Mouse (Mus musculus) forebrain, embryonic 13.5 days (tissue): ENCODE measurements around the gene D10Jhu81e. TPM values are rescaled to one million over a fixed set of nuclear protein-coding genes. Genes with fewer than 3 reads are reported as not detected.

Experiments used
- ATAC-seq: fragments of 200-750 bp; cut with Nextera tagmentation; 2 replicates; pipeline ENCODE4 v1.8.0; 2017
- H3K27ac ChIP-seq: fragments of 300-500 bp; sonication (generic); 2 replicates; pipeline ENCODE4 v1.5.1; 2015; ENCODE audit warnings: inconsistent platforms, mild to moderate bottlenecking, moderate library complexity
- H3K27me3 ChIP-seq: fragments of 300-500 bp; sonication (generic); 2 replicates; pipeline ENCODE4 v1.6.1; 2015; ENCODE audit warnings: mild to moderate bottlenecking, inconsistent platforms
- H3K36me3 ChIP-seq: fragments of 300-500 bp; sonication (generic); 2 replicates; pipeline ENCODE4 v1.6.1; 2015; ENCODE audit warnings: mild to moderate bottlenecking, inconsistent platforms; ENCODE audit not compliant: poor library complexity, severe bottlenecking
- H3K4me1 ChIP-seq: fragments of 300-500 bp; sonication (generic); 2 replicates; pipeline ENCODE4 v1.6.1; 2015; ENCODE audit warnings: inconsistent platforms
- H3K4me2 ChIP-seq: fragments of 300-500 bp; sonication (generic); 2 replicates; pipeline ENCODE4 v1.6.1; 2015; ENCODE audit warnings: inconsistent platforms, mild to moderate bottlenecking, moderate library complexity
- H3K4me3 ChIP-seq: fragments of 300-500 bp; sonication (generic); 2 replicates; pipeline ENCODE4 v1.5.1; 2015; ENCODE audit warnings: mild to moderate bottlenecking, inconsistent platforms
- H3K9ac ChIP-seq: fragments of 300-500 bp; sonication (generic); 2 replicates; pipeline ENCODE4 v1.6.1; 2015; ENCODE audit warnings: mild to moderate bottlenecking, inconsistent platforms
- H3K9me3 ChIP-seq: fragments of 300-500 bp; sonication (generic); replicated peaks from 2 replicates; pipeline ENCODE4 v1.6.1; 2016; ENCODE audit warnings: inconsistent platforms
- WGBS: fragments of 180-500 bp; shearing (Covaris S2); methylation state at CpG from one replicate; pipeline ENCODE4 v1.1.7; 2015; 5-methylcytosine and 5-hydroxymethylcytosine counted together
- polyA plus RNA-seq: library from polyadenylated mRNA; unstranded; fragments of >200 nt; fragmentation: Nextera tagmentation; extraction: Ambion mirVana; gene quantifications from 2 replicates; pipeline ENCODE4 v1.2.1, GENCODE M21; 2015

D10Jhu81e gene
- polyA plus RNA-seq, 1 experiment from 2014 or later = 18.9 TPM

GRCm38 (mm10) chr10:78139572-78140250 lies 29.9 kb downstream of the D10Jhu81e start:
- Histone ChIP-seq H3K4me2 (no peak overlapping the region), H3K9ac (no peak overlapping the region), H3K4me1 (peaks cover 10% of the 10 kb centered on the region), H3K4me3 (no peak overlapping the region), H3K27ac (no peak overlapping the region), H3K36me3 (no peaks in the 10 kb centered on the region), H3K9me3 (no peaks in the 10 kb centered on the region), H3K27me3 (no peaks in the 10 kb centered on the region)
- ATAC-seq = no peak
- 81% methylated on average over 11 of the region's 11 CpGs for WGBS

GRCm38 (mm10) chr10:78138812-78139523 lies 30.6 kb downstream of the D10Jhu81e start:
- H3K4me3 ChIP-seq = no peak overlapping the region
- no peak overlapping the region for H3K27ac ChIP-seq
- no peaks in the 10 kb centered on the region for H3K9me3 ChIP-seq
- H3K9ac ChIP-seq = no peak overlapping the region
- ATAC-seq = no peak
- H3K27me3 ChIP-seq = no peaks in the 10 kb centered on the region
- no peak overlapping the region for H3K4me2 ChIP-seq
- no peaks in the 10 kb centered on the region for H3K36me3 ChIP-seq
- peaks cover 10% of the 10 kb centered on the region for H3K4me1 ChIP-seq
- 71% methylated on average over 14 of the region's 14 CpGs for WGBS

- H3K36me3 ChIP-seq = no peaks in the 10 kb centered on the region
- H3K4me3 ChIP-seq = no peak overlapping the region
- ATAC-seq = no peak
- H3K27ac ChIP-seq = no peak overlapping the region
- H3K27me3 ChIP-seq = no peaks in the 10 kb centered on the region
- H3K4me2 ChIP-seq = no peak overlapping the region
- no peaks in the 10 kb centered on the region for H3K9me3 ChIP-seq
- no peak overlapping the region for H3K9ac ChIP-seq
- peaks cover 10% of the 10 kb centered on the region for H3K4me1 ChIP-seq
- WGBS = 94% methylated on average over 3 of the region's 3 CpGs
These were observed 32.4 kb downstream of the D10Jhu81e start for GRCm38 (mm10) chr10:78137191-78137590.

GRCm38 (mm10) chr10:78135947-78136346 lies 33.6 kb downstream of the D10Jhu81e start:
- H3K4me1 ChIP-seq = peaks cover 10% of the 10 kb centered on the region
- no peak overlapping the region for H3K4me3 ChIP-seq
- H3K4me2 ChIP-seq = no peak overlapping the region
- H3K27ac ChIP-seq = no peak overlapping the region
- 78% methylated on average over 5 of the region's 5 CpGs for WGBS
- H3K9me3 ChIP-seq = no peaks in the 10 kb centered on the region
- ATAC-seq = no peak
- no peaks in the 10 kb centered on the region for H3K36me3 ChIP-seq
- no peak overlapping the region for H3K9ac ChIP-seq
- H3K27me3 ChIP-seq = no peaks in the 10 kb centered on the region

- Histone ChIP-seq H3K4me2 (peak overlapping the region; percentile 46), H3K4me3 (no peak overlapping the region), H3K4me1 (peaks cover 10% of the 10 kb centered on the region), H3K9me3 (no peaks in the 10 kb centered on the region), H3K27me3 (no peaks in the 10 kb centered on the region), H3K27ac (no peak overlapping the region), H3K36me3 (no peaks in the 10 kb centered on the region), H3K9ac (no peak overlapping the region)
- 12% methylated on average over 14 of the region's 14 CpGs for WGBS
- peak; percentile 50; the same call in 1 of the 2 replicates for ATAC-seq
These were observed 34.4 kb downstream of the D10Jhu81e start for GRCm38 (mm10) chr10:78134975-78135798.

- 75% methylated on average over 4 of the region's 4 CpGs for WGBS
- no peaks in the 10 kb centered on the region for H3K9me3 ChIP-seq
- H3K27ac ChIP-seq = no peak overlapping the region
- H3K27me3 ChIP-seq = no peaks in the 10 kb centered on the region
- H3K36me3 ChIP-seq = no peaks in the 10 kb centered on the region
- no peak overlapping the region for H3K4me2 ChIP-seq
- no peak overlapping the region for H3K4me3 ChIP-seq
- no peak overlapping the region for H3K9ac ChIP-seq
- ATAC-seq = no peak
- H3K4me1 ChIP-seq = peaks cover 10% of the 10 kb centered on the region
These were observed 35.2 kb downstream of the D10Jhu81e start for GRCm38 (mm10) chr10:78134400-78134799.

GRCm38 (mm10) chr10:78129998-78130397 lies 39.6 kb downstream of the D10Jhu81e start:
- H3K9ac ChIP-seq = no peak overlapping the region
- H3K9me3 ChIP-seq = no peaks in the 10 kb centered on the region
- no peak overlapping the region for H3K27ac ChIP-seq
- peaks cover 4% of the 10 kb centered on the region for H3K4me1 ChIP-seq
- H3K36me3 ChIP-seq = no peaks in the 10 kb centered on the region
- ATAC-seq = no peak
- H3K27me3 ChIP-seq = no peaks in the 10 kb centered on the region
- no peak overlapping the region for H3K4me2 ChIP-seq
- H3K4me3 ChIP-seq = no peak overlapping the region
- 86% methylated on average over 4 of the region's 4 CpGs for WGBS

- no peak for ATAC-seq
- Histone ChIP-seq H3K9me3 (no peaks in the 10 kb centered on the region), H3K27me3 (no peaks in the 10 kb centered on the region), H3K27ac (no peak overlapping the region), H3K4me2 (no peak overlapping the region), H3K4me1 (no peaks in the 10 kb centered on the region), H3K4me3 (no peak overlapping the region), H3K9ac (no peak overlapping the region), H3K36me3 (no peaks in the 10 kb centered on the region)
- 61% methylated on average over 11 of the region's 11 CpGs for WGBS
These were observed 40.2 kb downstream of the D10Jhu81e start for GRCm38 (mm10) chr10:78129423-78129822.

- Histone ChIP-seq H3K9me3 (no peaks in the 10 kb centered on the region), H3K4me2 (no peak overlapping the region), H3K27ac (no peak overlapping the region), H3K27me3 (no peaks in the 10 kb centered on the region), H3K4me3 (no peak overlapping the region), H3K9ac (no peak overlapping the region), H3K4me1 (no peaks in the 10 kb centered on the region), H3K36me3 (no peaks in the 10 kb centered on the region)
- ATAC-seq = no peak
- WGBS = 85% methylated on average over 2 of the region's 2 CpGs
These were observed 40.9 kb downstream of the D10Jhu81e start for GRCm38 (mm10) chr10:78128647-78129046.

GRCm38 (mm10) chr10:78127931-78128330 lies 41.7 kb downstream of the D10Jhu81e start:
- Histone ChIP-seq H3K27ac (no peak overlapping the region), H3K4me2 (no peak overlapping the region), H3K9ac (no peak overlapping the region), H3K4me1 (no peaks in the 10 kb centered on the region), H3K4me3 (no peak overlapping the region), H3K36me3 (no peaks in the 10 kb centered on the region), H3K9me3 (no peaks in the 10 kb centered on the region), H3K27me3 (no peaks in the 10 kb centered on the region)
- 71% methylated on average over 1 of the region's 1 CpGs for WGBS
- ATAC-seq = no peak

- Histone ChIP-seq H3K9me3 (no peaks in the 10 kb centered on the region), H3K36me3 (no peaks in the 10 kb centered on the region), H3K4me3 (no peak overlapping the region), H3K9ac (no peak overlapping the region), H3K27me3 (no peaks in the 10 kb centered on the region), H3K4me2 (no peak overlapping the region), H3K27ac (no peak overlapping the region), H3K4me1 (no peaks in the 10 kb centered on the region)
- ATAC-seq = no peak
- WGBS = 77% methylated on average over 9 of the region's 9 CpGs
These were observed 42.3 kb downstream of the D10Jhu81e start for GRCm38 (mm10) chr10:78127046-78127870.
